Mouse (Mus musculus) lung, postnatal 0 days (tissue): ENCODE results near the gene Kalrn.

ENCODE experiments used
- CTCF ChIP-seq: IDR thresholded peaks from 2 replicates; pipeline ENCODE4 v1.5.1; 2016; ENCODE audit warnings: antibody characterized with exemption, mild to moderate bottlenecking
- EP300 ChIP-seq: IDR thresholded peaks from 2 replicates; pipeline ENCODE4 v1.6.1; 2016; ENCODE audit warnings: antibody characterized with exemption, mild to moderate bottlenecking, control low read depth

GRCm38 (mm10) chr16:34325161-34325560 is 248.2 kb downstream of the Kalrn start:
- no peak for TF ChIP-seq CTCF
- TF ChIP-seq EP300 = no peak
